Mouse (Mus musculus): Measurements from ENCODE around the gene Ccnb1.

DNA sequence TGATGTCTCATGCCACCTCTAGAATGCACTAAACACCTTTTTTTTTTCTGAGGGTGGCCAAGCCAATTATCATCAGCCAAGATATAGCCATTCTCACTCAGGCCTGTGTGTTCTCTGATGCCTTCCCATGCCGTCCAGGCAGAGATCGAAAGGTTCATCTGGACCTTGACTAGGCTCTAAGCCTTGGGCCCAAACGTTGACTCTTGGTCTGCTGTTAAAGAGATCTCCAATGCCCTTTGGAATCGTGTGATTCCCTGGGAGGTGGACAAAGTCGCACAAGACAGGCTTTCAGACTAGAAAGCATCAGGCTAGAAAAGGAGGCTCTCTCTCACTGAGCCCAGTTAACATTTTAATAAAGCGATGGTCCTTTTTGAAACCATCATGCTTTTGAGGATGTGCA is 10.8 kb upstream of the Ccnb1 start:
- TF ChIP-seq CTCF (IDR thresholded peaks at IDR 0.05; ENCODE audit: control insufficient read depth, insufficient read depth, insufficient read length) (no peak), MAX (IDR thresholded peaks at IDR 0.05) (no peak), CEBPB (IDR thresholded peaks at IDR 0.05; ENCODE audit: low read depth) (no peak), MYOG (IDR thresholded peaks at IDR 0.05; ENCODE audit: control insufficient read depth, extremely low read depth, insufficient read length) (no peak), MYOD1 (IDR thresholded peaks at IDR 0.05; ENCODE audit: control insufficient read depth, insufficient read length, low read depth) (no peak)
